Mouse (Mus musculus) spleen, adult 2 months (tissue): ENCODE results near the gene Gapvd1.

Source experiments
- CTCF ChIP-seq: fragments of 200-500 bp; IDR thresholded peaks from 2 replicates; pipeline ENCODE4 v1.5.1; 2011; ENCODE audit warnings: mild to moderate bottlenecking, inconsistent platforms; ENCODE audit not compliant: insufficient read depth, insufficient read length, insufficient replicate concordance; ENCODE audit errors: extremely low read depth
- POLR2A ChIP-seq: fragments of 200-500 bp; IDR thresholded peaks from 2 replicates; pipeline ENCODE4 v1.6.1; 2011; ENCODE audit warnings: low read depth, low read length, inconsistent platforms

DNA sequence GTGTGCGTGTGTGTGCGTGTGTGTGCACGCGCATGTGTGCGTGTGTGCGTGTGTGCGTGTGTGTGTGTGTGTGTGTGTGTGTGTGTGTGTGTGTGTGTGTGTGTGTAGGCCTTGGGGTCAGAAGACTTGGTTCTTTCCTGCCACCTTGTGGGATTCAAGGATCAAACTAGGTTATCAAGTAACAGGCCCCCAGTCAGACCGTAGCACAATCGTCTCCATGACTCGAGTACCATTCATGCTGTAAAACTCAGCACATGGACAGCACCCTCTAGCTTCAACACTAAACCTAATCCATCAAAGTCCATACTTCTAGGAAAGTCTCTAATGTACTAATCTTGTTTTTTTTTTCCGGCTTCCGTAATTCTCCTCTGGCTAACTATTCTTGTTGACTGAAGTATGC is 9.8 kb upstream of the Gapvd1 start:
- TF ChIP-seq POLR2A (no peak), CTCF (no peak)
